Mouse (Mus musculus) stomach, embryonic 14.5 days (tissue): Measurements from ENCODE around the gene Syn3. TPM values are rescaled to one million over a fixed set of nuclear protein-coding genes. Genes with fewer than 3 reads are reported as not detected.

Source experiments
- ATAC-seq: fragments of 200-750 bp; cut with Nextera tagmentation; 2 replicates; pipeline ENCODE4 v1.8.0; 2017; ENCODE audit warnings: low read depth, moderate TSS enrichment; ENCODE audit not compliant: insufficient number of reproducible peaks, insufficient read depth, low FRiP score
- H3K27ac ChIP-seq: fragments of 300-500 bp; sonication (generic); 2 replicates; pipeline ENCODE4 v1.5.1; 2014; ENCODE audit warnings: mild to moderate bottlenecking, low read length, moderate library complexity, mixed read lengths
- H3K27me3 ChIP-seq: fragments of 300-500 bp; sonication (generic); 2 replicates; pipeline ENCODE4 v1.6.1; 2014; ENCODE audit warnings: low read length, control low read depth, mixed read lengths; ENCODE audit not compliant: control insufficient read depth, insufficient read depth
- H3K36me3 ChIP-seq: fragments of 300-500 bp; sonication (generic); 2 replicates; pipeline ENCODE4 v1.6.1; 2014; ENCODE audit warnings: mild to moderate bottlenecking, control low read depth, low read length, moderate library complexity, mixed read lengths; ENCODE audit not compliant: control insufficient read depth, insufficient read depth
- H3K4me1 ChIP-seq: fragments of 300-500 bp; sonication (generic); 2 replicates; pipeline ENCODE4 v1.6.1; 2014; ENCODE audit warnings: low read length, control low read depth, mixed read lengths; ENCODE audit not compliant: control insufficient read depth, insufficient read depth
- H3K4me2 ChIP-seq: fragments of 300-500 bp; sonication (generic); replicated peaks from 2 replicates; pipeline ENCODE4 v1.6.1; 2014; ENCODE audit warnings: low read depth, low read length, control low read depth
- H3K4me3 ChIP-seq: fragments of 300-500 bp; sonication (generic); 2 replicates; pipeline ENCODE4 v1.5.1; 2014; ENCODE audit warnings: low read depth, low read length, control low read depth
- H3K9ac ChIP-seq: fragments of 300-500 bp; sonication (generic); replicated peaks from 2 replicates; pipeline ENCODE4 v1.6.1; 2014; ENCODE audit warnings: low read depth, mild to moderate bottlenecking, control low read depth, low read length, moderate library complexity, mixed read lengths
- H3K9me3 ChIP-seq: fragments of 300-500 bp; sonication (generic); 2 replicates; pipeline ENCODE4 v1.6.1; 2016; ENCODE audit warnings: low read depth, low read length, control low read depth; ENCODE audit not compliant: control insufficient read depth
- WGBS: fragments of 180-500 bp; shearing (Covaris S2); extraction: QIAGEN DNeasy Blood & Tissue Kit; methylation state at CpG from one replicate; pipeline ENCODE4 v1.1.7; 2014; 5-methylcytosine and 5-hydroxymethylcytosine counted together
- polyA plus RNA-seq: library from polyadenylated mRNA; unstranded; fragments of >200 nt; fragmentation: Nextera tagmentation; extraction: Ambion mirVana; gene quantifications from 2 replicates; pipeline ENCODE4 v1.2.1, GENCODE M21; 2014

Gene Syn3
- polyA plus RNA-seq, 1 experiment from 2014 or later: 5.8 TPM

DNA sequence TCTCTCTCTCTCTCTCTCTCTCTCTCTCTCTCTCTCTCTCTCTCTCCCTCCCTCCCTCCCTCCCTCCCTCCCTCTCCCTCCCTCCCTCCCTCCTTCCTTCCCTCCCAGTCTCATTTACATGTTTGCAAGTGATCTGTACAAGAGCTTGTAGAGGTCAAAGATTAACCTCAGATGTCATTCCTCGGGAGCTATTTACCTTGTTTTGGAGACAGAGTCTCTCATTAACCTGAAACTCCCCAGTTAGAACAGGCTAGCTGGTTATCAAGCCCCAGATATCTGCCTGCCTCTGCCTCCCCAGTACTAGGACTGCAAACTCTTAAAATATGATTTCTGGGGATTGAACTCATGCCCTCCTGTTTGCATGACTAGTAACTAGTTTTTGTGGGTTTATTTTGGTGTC is 348.6 kb downstream of the Syn3 start:
- H3K27me3 ChIP-seq: no peaks in the 10 kb centered on the region
- H3K4me1 ChIP-seq: 0 out of 2 replicates have a peak, but pooled peaks cover 6% of the 10 kb centered on the region
- no peak overlapping the region for H3K4me2 ChIP-seq
- H3K9ac ChIP-seq: no peak overlapping the region
- WGBS: 41% methylated on average over 1 of the region's 1 CpGs
- no peak overlapping the region for H3K4me3 ChIP-seq
- no peak for ATAC-seq
- no peak overlapping the region for H3K27ac ChIP-seq
- H3K36me3 ChIP-seq: no peaks in the 10 kb centered on the region
- H3K9me3 ChIP-seq: no peaks in the 10 kb centered on the region

DNA sequence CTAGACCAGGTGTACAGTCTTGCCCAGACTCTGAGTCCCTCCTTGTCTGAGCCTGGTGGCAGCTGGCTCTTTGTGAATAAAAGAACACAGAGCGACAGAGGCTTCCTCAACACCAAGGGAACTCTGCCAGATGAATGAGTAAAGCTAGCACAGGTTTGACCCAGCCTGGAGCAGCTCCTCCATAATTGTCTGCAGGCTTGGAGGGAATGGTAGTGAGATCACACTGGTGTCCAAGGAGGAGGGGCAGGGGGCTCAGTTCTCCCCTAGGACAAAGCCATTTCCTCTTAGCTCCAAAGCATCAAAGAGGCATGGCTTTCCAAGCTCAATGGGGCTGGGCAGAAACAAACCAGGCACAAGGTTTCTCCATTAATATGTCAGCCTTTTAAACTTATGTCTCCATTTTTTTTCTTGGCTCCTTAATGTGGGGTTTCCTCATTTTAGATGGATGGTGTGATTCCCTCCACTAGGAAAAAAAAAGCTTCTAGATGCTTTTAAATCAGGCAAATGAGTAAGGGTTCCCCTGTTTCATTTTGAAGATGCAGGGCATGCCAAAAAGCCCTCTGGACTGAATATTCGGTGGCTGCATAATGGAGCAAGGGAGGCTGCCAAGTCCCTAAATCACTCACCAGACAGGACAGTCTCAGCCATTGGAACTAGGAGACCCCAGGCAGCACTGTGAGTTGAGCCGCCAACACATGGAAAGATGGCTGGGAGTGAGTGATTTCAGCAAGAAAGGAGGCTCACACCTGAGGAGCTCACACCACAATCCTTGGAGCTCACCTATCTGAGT is 349.5 kb downstream of the Syn3 start:
- H3K4me2 ChIP-seq: no peak overlapping the region
- no peaks in the 10 kb centered on the region for H3K36me3 ChIP-seq
- no peaks in the 10 kb centered on the region for H3K27me3 ChIP-seq
- 55% methylated on average over 3 of the region's 3 CpGs for WGBS
- H3K9ac ChIP-seq: no peak overlapping the region
- no peak overlapping the region for H3K4me3 ChIP-seq
- no peaks in the 10 kb centered on the region for H3K9me3 ChIP-seq
- H3K27ac ChIP-seq: no peak overlapping the region
- ATAC-seq: peak; percentile 44; the same call in 1 of the 2 replicates
- H3K4me1 ChIP-seq: 0 out of 2 replicates have a peak, but pooled peaks cover 6% of the 10 kb centered on the region

DNA sequence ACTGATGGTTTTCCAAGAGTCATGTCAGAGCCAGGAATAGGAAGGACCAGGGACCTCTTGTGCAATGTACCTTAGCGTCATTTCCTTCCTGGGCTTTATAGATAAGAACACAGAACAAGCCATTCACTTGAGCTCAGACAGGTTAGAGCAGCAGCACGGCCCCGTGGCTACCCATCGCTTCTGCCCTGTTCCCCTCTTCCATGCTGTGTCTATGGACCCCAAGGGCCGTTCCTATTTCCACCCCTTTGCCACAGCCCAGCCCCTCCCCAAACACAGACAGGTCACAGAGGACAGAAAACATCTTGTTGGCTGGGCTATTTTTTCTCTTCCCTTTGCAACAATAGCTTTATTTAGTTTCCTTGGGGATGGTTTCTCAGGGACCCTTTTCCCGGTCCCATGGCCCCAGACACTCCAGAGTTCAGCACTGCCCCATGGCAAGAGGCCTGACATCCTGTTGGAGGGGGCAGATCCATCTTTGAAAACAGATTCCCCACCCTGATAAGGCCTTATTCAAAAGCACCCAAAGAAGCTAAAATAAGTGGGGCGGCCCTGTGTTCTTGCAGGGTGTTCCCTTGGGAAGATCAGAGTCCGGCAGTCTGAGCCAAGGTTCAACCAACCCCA is 359.5 kb downstream of the Syn3 start:
- H3K27ac ChIP-seq: no peak overlapping the region
- WGBS: 79% methylated on average over 8 of the region's 8 CpGs
- H3K4me2 ChIP-seq: no peak overlapping the region
- no peaks in the 10 kb centered on the region for H3K9me3 ChIP-seq
- H3K27me3 ChIP-seq: no peaks in the 10 kb centered on the region
- H3K4me1 ChIP-seq: peaks cover 8% of the 10 kb centered on the region; the same call in 1 of the 2 replicates
- no peaks in the 10 kb centered on the region for H3K36me3 ChIP-seq
- ATAC-seq: 0 out of 2 replicates have a peak, but pooled peaks have one; percentile 34
- no peak overlapping the region for H3K9ac ChIP-seq
- no peak overlapping the region for H3K4me3 ChIP-seq

DNA sequence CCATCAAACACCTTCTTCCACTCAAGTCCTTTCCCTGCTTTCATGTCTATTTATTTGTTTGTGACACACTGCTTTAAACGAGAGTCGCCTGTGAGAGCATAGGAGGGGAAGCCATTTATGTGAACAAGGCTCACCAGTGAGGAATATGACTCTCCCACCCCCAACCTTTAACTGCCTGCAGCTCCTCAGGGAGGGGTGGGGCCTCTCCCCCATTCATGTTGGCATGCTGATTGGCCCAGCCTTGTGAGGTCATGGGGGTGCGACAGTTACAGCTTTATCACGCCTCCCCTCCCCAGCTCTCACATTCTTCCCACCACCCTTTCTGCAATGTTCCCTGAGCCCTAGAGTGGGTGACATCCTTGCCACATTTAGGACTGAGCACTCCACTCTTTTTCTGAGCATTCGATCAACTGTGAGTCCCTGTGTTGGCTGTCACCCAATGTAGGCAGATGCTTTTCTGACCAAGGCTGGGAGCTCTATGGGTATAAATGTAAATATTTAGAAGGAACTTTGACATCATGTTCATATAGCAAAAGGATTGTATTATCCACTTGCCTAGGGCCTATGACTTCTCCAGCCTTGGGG is 361.0 kb downstream of the Syn3 start:
- Histone ChIP-seq H3K27ac (no peak overlapping the region), H3K4me1 (peaks cover 8% of the 10 kb centered on the region; the same call in 1 of the 2 replicates), H3K27me3 (no peaks in the 10 kb centered on the region), H3K4me3 (no peak overlapping the region), H3K9me3 (no peaks in the 10 kb centered on the region), H3K36me3 (no peaks in the 10 kb centered on the region), H3K9ac (no peak overlapping the region), H3K4me2 (no peak overlapping the region)
- WGBS: 38% methylated on average over 5 of the region's 5 CpGs
- peak; percentile 53 for ATAC-seq

DNA sequence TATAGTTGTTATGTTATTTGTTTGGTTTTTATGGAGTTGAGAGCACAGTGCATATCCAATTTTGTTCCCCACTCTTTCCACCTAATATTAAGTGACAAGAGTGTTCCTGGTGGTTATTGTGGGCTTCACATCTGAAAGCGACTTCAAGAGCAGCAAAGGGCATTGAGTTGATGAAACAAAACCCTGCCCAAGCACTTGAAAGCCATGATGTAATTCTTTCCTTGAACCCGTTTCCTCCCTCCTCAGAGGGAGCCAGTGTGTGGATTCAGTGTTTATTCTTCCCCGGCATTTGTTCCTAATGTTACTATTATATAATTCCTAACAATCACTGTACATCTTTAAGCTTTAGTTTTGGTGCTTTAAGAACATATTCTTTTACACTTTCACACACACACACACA is 361.6 kb downstream of the Syn3 start:
- H3K9ac ChIP-seq: no peak overlapping the region
- WGBS: 32% methylated on average over 3 of the region's 3 CpGs
- no peaks in the 10 kb centered on the region for H3K9me3 ChIP-seq
- H3K4me3 ChIP-seq: no peak overlapping the region
- H3K36me3 ChIP-seq: no peaks in the 10 kb centered on the region
- H3K4me2 ChIP-seq: no peak overlapping the region
- no peaks in the 10 kb centered on the region for H3K27me3 ChIP-seq
- peaks cover 8% of the 10 kb centered on the region; the same call in 1 of the 2 replicates for H3K4me1 ChIP-seq
- H3K27ac ChIP-seq: no peak overlapping the region
- ATAC-seq: no peak

DNA sequence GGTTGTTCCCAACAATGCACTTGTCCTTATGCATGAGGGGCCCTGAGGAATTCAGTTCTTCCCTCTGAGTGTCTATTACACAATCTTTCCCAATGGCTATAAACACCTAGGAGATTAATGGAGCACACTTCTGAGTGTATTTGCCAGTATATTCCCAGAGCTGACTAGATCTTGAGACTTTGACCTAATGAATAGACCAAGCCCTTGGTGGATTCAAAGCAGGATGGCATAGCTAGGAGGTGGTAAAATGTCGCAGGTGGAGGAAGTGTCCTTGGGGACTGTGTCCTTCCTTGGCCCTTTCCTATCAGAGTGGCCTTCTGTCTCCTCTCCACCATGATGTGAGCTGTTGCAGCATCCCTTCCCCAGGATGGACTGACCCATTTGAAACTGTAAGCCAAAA is 362.4 kb downstream of the Syn3 start:
- WGBS: 85% methylated on average over 1 of the region's 1 CpGs
- no peak for ATAC-seq
- peaks cover 8% of the 10 kb centered on the region; the same call in 1 of the 2 replicates for H3K4me1 ChIP-seq

DNA sequence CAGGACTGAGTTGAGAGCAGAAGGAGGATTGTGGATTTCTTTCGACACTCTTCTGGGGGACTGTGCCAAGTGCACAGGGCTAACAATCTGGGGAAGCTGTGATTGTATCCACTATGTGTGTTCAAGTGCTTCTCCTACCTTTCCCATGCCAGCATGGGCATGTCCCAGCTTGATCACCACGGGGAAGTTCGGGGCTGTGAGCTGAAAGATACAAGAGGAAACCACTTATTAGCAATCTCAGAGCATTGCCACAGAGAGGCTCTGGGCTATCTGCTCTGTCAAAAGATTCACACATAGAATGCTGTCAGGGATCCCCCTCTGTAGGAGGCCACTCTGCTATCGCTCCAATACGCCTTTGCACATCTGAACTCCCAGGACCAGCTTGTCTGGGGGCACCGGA is 363.8 kb downstream of the Syn3 start:
- H3K4me3 ChIP-seq: no peak overlapping the region
- no peaks in the 10 kb centered on the region for H3K9me3 ChIP-seq
- no peak overlapping the region for H3K9ac ChIP-seq
- 70% methylated on average over 6 of the region's 6 CpGs for WGBS
- no peak overlapping the region for H3K27ac ChIP-seq
- H3K4me2 ChIP-seq: no peak overlapping the region
- peaks cover 8% of the 10 kb centered on the region; the same call in 1 of the 2 replicates for H3K4me1 ChIP-seq
- H3K36me3 ChIP-seq: no peaks in the 10 kb centered on the region
- no peak for ATAC-seq
- H3K27me3 ChIP-seq: no peaks in the 10 kb centered on the region

More for the DNA sequence above, 362.4 kb downstream of the Syn3 start:
- H3K9ac ChIP-seq: no peak overlapping the region
- H3K36me3 ChIP-seq: no peaks in the 10 kb centered on the region
- no peak overlapping the region for H3K4me2 ChIP-seq
- no peak overlapping the region for H3K27ac ChIP-seq
- no peaks in the 10 kb centered on the region for H3K27me3 ChIP-seq
- H3K4me3 ChIP-seq: no peak overlapping the region
- H3K9me3 ChIP-seq: no peaks in the 10 kb centered on the region

DNA sequence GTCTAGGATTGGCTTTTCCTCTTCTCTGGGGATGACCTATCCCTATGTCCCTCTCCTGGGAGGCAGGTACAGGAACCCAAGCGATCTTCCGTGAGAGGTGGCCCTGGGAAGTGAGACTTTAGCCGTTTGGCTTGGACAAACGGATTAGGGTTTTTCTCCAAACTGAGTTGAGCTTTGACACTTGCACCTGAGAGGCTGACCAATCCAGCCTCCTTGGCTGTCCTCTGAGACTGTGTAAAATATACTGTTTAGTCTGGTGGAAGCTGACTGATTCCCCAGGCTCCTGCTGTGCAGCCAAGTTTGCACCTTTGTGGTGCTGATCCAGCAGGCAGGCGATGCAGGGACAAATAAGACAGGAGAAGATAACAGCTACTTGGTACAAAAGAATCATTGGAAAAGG is 364.4 kb downstream of the Syn3 start:
- Histone ChIP-seq H3K9me3 (no peaks in the 10 kb centered on the region), H3K36me3 (no peaks in the 10 kb centered on the region), H3K4me2 (no peak overlapping the region), H3K27me3 (no peaks in the 10 kb centered on the region), H3K9ac (no peak overlapping the region), H3K27ac (no peak overlapping the region), H3K4me1 (peaks cover 8% of the 10 kb centered on the region; the same call in 1 of the 2 replicates), H3K4me3 (no peak overlapping the region)
- WGBS: 72% methylated on average over 5 of the region's 5 CpGs
- ATAC-seq: no peak
